In the genomic region with DNA sequence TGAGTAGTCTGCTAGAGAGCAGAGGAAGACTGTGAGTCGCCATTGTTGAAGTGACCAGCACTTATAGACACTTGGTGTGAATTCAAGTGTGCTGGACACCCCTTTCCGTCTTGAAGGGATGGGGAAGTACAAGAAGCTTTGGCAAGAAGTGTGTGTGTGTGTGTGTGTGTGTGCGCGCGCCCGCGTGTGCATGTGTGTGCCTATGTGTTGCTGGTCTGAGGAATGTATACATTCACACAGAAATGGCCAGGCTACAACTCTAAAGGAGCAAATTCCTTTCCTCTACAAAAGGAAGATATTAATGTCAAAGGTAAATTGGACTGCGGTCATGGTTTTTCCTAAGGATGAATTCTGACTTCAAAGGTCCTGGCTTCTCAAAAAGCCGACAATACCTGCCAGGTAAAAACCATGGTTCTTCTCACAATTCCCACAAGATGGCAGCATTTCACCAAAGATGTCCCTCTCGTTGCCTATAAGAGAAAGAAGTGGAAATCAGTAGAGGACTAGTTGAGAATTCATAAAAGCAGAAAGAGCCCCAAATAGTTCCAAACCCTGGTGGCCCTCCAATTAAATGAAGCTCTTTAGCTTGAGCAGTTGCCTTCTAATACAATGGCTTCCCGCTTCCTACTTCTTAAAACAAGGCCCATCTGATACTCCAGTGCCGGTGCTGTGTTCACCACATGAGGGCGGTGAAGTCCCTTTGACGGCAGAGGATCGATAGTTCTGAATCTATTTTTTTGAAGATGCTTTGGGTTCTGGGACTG, we compare ENCODE assay signal across 8 mouse cellular contexts.
DNase-seq lines count a peak whose midpoint lies in the region; ATAC-seq and TF ChIP-seq lines count a peak whose summit lies in the region.

No protein-coding gene starts in this region.

- H3K9ac ChIP-seq in heart, embryonic 14.5 days (ENCODE audit: low read length): no peak overlapping the region
- no peak overlapping the region for H3K9ac ChIP-seq in kidney, postnatal 0 days (ENCODE audit: low read depth, low read length)
- no peak overlapping the region for H3K9ac ChIP-seq in liver, embryonic 11.5 days (ENCODE audit: low read depth, low read length)

- H3K4me2 ChIP-seq in heart, embryonic 14.5 days (ENCODE audit: low read length): peak overlapping the region; percentile 56
- peak overlapping the region; percentile 33; the same call in 1 of the 2 replicates for H3K4me2 ChIP-seq in kidney, postnatal 0 days (ENCODE audit: low read length)
- H3K4me2 ChIP-seq in liver, embryonic 11.5 days: no peak overlapping the region; the same call in 1 of the 2 replicates

- no peak for ATAC-seq in heart, embryonic 14.5 days (ENCODE audit: insufficient number of reproducible peaks, insufficient read depth, low FRiP score, low read depth)
- no peak for ATAC-seq in kidney, postnatal 0 days (replicated peaks; ENCODE audit: low FRiP score, low read depth)
- no peak for ATAC-seq in liver, embryonic 11.5 days (replicated peaks; ENCODE audit: low FRiP score)

- no peaks in the 10 kb centered on the region for H3K27me3 ChIP-seq in heart, embryonic 14.5 days (ENCODE audit: control insufficient read depth, insufficient read depth, low read length)
- no peaks in the 10 kb centered on the region; the same call in 1 of the 2 replicates for H3K27me3 ChIP-seq in kidney, postnatal 0 days (ENCODE audit: insufficient read depth, low read length)
- H3K27me3 ChIP-seq in liver, embryonic 11.5 days (replicated peaks; ENCODE audit: control insufficient read depth, insufficient read depth, low read length): no peaks in the 10 kb centered on the region

- WGBS in heart, embryonic 14.5 days: 51% methylated on average over 15 of the region's 15 CpGs
- WGBS in kidney, postnatal 0 days: 54% methylated on average over 15 of the region's 15 CpGs
- WGBS in liver, embryonic 11.5 days: 53% methylated on average over 15 of the region's 15 CpGs

- no peaks in the 10 kb centered on the region for H3K36me3 ChIP-seq in heart, embryonic 14.5 days (ENCODE audit: control insufficient read depth, insufficient read depth, low read length)
- H3K36me3 ChIP-seq in kidney, postnatal 0 days (ENCODE audit: insufficient read depth, low read length): no peaks in the 10 kb centered on the region
- no peaks in the 10 kb centered on the region for H3K36me3 ChIP-seq in liver, embryonic 11.5 days (ENCODE audit: control insufficient read depth, insufficient read depth, low read length)

- TF ChIP-seq CTCF in kidney, postnatal 0 days (IDR thresholded peaks at IDR 0.05; ENCODE audit: low read depth): peak; percentile 77

- H3K27ac ChIP-seq in heart, embryonic 14.5 days (replicated peaks in 1 of 2; ENCODE audit: control insufficient read depth in 1 of 2, insufficient read depth in 1 of 2, low read depth in 2 of 2, low read length in 2 of 2): no peak overlapping the region
- no peak overlapping the region for H3K27ac ChIP-seq in kidney, postnatal 0 days
- no peak overlapping the region for H3K27ac ChIP-seq in liver, embryonic 11.5 days (ENCODE audit: low read depth, low read length)

- H3K9me3 ChIP-seq in heart, embryonic 14.5 days (ENCODE audit: control insufficient read depth, low read length): no peaks in the 10 kb centered on the region
- no peaks in the 10 kb centered on the region for H3K9me3 ChIP-seq in kidney, postnatal 0 days (replicated peaks; ENCODE audit: low read length)
- H3K9me3 ChIP-seq in liver, embryonic 11.5 days (ENCODE audit: control insufficient read depth, low read length): no peaks in the 10 kb centered on the region

- peak; percentile 70 to 72 for DNase-seq in B cell, adult 2 months
- peak; percentile 26 to 52 for DNase-seq in adrenal gland, adult 18-20 months (ENCODE audit: low spot score in 2 of 2)
- peak; percentile 44 for DNase-seq in embryo, embryonic 11.5 days (ENCODE audit: low read depth, low spot score)
- DNase-seq in kidney, postnatal 0 days (ENCODE audit: low spot score): peak; percentile 75
- DNase-seq in liver, embryonic 11.5 days (ENCODE audit: low spot score): peak; percentile 49
- DNase-seq in naive thymus-derived CD4-positive, alpha-beta T cell, adult 2 months (ENCODE audit: low read depth): peak; percentile 58
- peak; percentile 53 for DNase-seq in thymus, postnatal 0 days (ENCODE audit: low spot score)

- H3K4me1 ChIP-seq in heart, embryonic 14.5 days (ENCODE audit: control insufficient read depth in 2 of 2, insufficient read depth in 2 of 2, low read length in 2 of 2): no peaks in the 10 kb centered on the region
- H3K4me1 ChIP-seq in kidney, postnatal 0 days (replicated peaks; ENCODE audit: insufficient read depth, low read length): no peaks in the 10 kb centered on the region
- no peaks in the 10 kb centered on the region for H3K4me1 ChIP-seq in liver, embryonic 11.5 days (replicated peaks; ENCODE audit: control insufficient read depth, insufficient read depth, low read length)

- H3K4me3 ChIP-seq in heart, embryonic 14.5 days (ENCODE audit: control insufficient read depth in 1 of 2, insufficient read depth in 1 of 2, low read depth in 1 of 2, low read length in 2 of 2): peak overlapping the region in 1 of 2 experiments; percentile 17; a peak in 2 of 4 replicates
- H3K4me3 ChIP-seq in kidney, postnatal 0 days (replicated peaks; ENCODE audit: low read depth, low read length): no peak overlapping the region
- no peak overlapping the region for H3K4me3 ChIP-seq in liver, embryonic 11.5 days (ENCODE audit: low read depth, low read length)
